Mouse (Mus musculus): ENCODE data around the gene Slc4a2.
A peak's percentile ranks its signal among the peaks of the same experiment; 100 is the strongest.

DNA sequence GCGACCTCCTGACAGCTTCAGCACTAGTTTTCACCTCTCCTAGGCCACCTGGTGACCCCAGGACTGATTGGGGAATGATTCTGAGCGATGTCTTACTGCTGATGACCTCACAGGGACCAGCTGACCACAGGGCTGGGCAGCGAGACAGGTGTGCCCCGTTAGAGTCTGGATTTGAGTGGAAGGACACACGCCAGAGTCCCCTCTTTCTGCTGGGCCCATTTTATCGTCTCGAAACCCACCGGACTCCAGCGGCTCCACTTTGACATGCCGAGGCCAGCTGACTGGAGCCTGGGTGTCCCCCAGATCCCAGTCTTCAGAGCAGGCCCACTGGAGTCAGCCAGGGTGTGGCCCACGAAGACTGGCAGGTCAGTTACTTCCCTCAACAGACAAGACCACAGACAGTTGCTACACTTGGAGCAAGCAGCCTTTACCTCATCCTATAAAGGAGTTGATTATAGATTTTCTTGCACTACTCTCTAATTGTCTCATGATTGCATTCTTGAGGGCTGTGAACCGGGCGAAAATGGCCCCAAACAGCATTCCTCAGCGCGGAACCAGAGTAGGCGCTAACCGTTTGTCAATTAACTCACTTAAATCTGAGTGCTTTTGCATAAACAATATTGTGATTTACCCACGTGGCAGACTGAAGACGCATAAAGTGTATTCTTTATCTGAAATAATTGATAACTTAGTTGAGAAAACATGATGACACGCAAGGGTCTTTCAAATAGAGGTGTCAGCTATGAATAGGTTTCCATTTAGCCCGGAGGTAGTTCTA lies 556 bp downstream of the Slc4a2 start:
- TF ChIP-seq POLR2A (IDR thresholded peaks at IDR 0.05; ENCODE audit: insufficient read length, low read depth) (peak; percentile 36), TCF3 (IDR thresholded peaks at IDR 0.05; ENCODE audit: insufficient read length, low read depth) (no peak), USF1 (IDR thresholded peaks at IDR 0.05; ENCODE audit: low read depth) (peak; percentile 37), MAX (IDR thresholded peaks at IDR 0.05; ENCODE audit: low read depth) (no peak), TCF12 (IDR thresholded peaks at IDR 0.05; ENCODE audit: insufficient read depth, poor library complexity, severe bottlenecking) (no peak)

Measured in myocyte (in vitro differentiated cells).